Mouse (Mus musculus) adrenal gland, adult (tissue): ENCODE results near the gene Cnn3.

Experiments used
- DNase-seq, 2 experiments: peaks; one replicate each; pipeline ENCODE4 v3.0.0; 2022 to 2023; ENCODE audit warnings: low spot score in 1 of 2; ENCODE audit not compliant: inconsistent age in 2 of 2

Cnn3 gene

DNA sequence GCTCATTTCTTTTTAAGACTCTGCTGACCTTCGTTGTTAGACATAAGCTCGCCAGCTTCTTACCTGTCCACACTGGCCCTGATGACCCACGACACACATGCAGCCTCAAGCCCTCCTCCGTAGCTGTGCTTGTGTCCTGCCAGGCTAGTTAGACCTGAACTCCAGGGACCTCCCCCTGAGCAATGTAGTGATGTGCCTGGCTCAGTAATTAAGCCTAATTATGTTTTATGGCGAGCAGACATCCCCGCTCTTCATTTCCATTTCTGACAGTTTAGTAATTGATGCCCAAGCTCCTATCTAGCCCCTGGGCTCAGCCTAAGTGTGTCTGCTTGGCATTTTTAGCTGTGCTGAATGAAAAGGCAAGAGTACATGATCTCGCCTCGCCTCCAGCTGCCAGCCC lies 22.3 kb downstream of the Cnn3 start:
- DNase-seq: peak in 1 of 2 experiments; percentile 65

DNA sequence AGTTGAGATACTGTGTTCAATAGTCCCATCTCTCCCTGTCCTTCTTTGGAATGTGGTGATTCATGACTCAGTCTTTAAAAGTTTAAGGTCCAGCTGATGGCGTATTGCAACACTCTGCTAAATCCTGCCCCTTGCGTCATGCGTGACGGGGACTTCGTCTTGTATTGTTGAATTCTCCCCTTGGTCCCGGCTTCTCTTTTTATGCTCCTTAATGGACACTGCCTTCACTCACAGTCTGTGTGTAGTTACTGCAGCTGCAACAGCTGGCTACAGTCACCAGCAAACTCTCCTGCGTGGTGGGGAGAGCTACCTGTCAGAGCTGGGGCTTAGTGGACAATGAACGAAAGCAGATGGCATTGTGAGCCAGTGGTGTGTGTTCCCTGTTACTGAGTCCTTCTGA lies 23.2 kb downstream of the Cnn3 start:
- DNase-seq: peak; percentile 81 to 89

DNA sequence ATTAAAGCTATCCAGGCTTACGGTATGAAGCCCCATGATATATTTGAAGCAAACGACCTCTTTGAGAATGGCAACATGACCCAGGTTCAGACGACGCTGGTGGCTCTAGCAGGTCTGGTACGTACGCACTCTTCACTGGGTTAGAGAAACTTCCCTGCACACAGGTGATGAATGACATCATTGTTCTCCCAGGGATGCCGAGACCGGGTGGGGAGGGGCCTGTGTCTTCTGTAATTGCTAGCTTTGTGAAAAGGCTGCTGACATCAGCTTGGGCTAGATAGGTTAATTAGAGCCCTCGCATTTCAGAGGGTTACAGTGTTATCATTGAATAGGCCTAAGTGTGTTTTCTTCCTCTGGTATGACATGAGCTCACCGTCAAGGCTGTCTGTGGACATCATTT lies 25.1 kb downstream of the Cnn3 start:
- DNase-seq: no peak

DNA sequence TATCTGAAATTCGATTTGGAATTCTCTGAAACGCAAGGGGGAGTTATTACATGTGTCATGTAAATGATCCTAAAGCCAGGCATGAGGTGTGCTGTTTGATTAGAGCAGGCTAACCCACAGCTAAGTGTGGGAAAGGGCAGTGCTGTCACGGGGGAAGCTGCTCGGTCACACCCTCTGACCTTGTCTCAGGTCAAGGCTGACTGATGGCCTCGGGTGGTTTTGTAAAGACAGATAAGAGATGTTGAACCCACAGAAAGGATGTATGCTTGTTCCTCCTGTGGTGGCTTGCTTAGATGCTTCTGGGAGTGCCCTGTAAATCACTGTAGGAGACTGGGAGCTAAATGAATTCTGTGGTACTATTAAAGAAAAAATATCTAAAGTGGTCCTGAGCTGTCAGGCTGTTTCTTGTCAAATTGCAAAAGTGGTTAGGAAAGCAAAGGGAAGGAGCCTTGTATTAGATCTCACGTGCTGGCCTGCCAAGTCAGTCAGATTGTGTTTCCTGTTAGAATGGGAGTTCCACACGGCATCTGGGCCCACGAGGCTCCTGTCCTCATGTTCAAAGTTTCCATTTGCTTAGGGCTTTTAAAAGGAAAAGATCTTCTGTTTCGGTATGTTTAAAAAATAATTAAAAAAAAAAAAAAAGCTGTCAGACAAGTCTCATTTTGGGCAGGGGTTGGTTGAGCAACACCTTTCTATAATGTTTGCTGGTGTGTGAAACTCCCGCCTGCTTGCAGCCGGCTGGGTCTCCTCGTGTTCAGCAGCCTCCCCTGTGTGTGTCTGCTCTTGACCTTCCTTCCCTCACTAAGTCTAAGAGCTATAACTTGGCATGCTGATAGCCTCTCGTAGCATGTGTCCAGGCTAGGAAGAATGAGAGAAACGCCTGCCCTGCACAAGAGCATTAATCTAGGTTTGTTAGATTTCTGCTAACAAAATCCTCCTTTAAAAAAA lies 32.5 kb downstream of the Cnn3 start:
- DNase-seq: peak in 1 of 2 experiments; percentile 66

DNA sequence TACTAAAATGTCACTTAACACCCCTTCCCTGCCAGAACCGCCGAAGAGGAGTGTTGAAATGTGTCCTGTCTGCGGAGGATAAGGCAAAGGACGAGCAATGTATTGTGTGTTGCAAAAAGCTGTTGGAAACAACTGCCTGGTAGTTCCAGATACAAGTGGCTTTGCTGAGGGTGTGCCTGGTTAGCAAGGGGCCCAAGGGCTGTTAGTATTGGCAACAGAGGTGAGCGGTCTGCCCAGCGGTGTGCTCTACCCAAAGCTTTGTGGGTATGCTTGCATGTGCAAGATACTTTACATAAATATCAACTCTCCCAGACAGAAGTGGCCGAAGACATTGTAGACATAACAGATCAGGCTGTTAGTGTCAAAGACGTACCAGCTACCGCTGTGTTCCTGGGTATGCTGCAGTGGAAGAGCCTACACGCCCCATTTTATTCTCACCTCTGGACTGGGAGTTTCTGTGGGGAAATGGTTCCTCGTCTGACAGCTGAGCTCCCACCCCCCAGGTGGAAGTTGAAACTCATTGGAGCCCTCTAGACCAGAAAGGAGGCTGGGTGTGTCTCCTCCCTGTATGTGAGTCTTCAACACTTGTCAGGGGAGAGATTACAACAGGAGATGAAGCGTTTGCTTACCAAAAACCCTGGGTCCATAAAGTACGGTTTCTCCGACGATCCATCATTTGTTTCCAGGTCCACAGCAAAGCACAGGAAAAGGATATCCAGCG lies 34.3 kb downstream of the Cnn3 start:
- no peak for DNase-seq

DNA sequence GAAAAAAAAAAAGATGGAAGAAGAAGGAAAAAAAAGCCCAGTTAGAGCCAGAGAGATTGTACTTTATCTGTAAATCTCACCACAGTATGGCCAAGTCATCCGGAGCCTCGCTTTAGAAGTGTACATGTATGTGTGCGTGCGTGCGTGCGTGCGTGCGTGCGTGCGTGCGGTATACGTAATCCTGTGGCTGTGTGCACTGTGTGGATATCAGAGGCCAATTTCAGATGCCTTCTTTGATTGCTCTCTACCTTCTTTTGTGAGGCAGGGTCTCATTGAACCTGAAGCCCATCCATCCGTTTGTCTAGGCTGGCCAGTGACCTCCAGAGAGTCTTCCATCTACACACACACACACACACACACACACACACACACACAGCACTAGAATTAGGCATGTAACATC lies 35.2 kb downstream of the Cnn3 start:
- no peak for DNase-seq

DNA sequence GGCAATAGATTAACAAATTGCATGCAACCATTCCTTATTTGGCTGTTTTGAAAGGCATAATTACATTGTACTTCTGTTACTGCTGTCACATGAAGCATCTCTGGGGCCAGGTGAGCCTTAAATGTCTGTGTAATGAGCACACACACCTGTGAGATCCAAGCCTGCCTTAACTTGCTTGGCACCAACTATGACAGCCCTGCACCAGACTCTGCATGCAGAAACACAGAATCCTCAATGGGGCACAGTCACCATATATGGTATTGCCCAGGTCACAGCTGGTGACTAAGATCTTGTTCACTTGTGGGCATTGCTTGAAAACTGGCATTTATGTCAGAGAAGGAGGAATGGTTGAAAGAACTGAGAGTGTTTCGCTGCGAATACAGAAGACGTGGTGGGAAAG lies 36.5 kb downstream of the Cnn3 start:
- no peak for DNase-seq

DNA sequence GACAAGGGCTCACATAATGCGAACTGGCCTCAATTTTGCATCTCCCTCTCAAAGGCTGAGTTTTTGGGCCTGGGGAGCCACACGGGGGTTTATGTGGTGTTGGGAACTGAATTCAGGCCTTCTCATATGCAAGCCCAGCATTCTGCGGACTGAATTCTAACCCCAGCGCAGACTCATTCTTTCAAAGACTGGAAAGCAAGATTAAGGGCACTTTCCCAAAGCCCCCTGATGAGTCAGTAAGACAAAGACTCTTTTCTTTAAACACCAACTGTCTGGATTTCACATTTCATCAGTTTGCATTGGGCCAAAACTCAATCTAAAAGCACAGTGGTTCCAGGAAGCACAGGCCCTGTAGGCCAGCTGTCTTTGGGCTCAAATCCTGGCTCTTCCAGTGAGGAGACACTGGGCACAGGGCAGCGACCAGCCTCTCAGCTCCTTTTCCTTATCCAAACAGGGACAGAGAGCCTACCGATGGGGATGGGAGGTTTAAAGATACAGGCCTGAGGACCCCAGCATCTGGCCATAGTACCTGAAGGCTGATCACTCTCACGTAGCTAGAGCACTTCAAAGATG lies 38.5 kb downstream of the Cnn3 start:
- DNase-seq: no peak

DNA sequence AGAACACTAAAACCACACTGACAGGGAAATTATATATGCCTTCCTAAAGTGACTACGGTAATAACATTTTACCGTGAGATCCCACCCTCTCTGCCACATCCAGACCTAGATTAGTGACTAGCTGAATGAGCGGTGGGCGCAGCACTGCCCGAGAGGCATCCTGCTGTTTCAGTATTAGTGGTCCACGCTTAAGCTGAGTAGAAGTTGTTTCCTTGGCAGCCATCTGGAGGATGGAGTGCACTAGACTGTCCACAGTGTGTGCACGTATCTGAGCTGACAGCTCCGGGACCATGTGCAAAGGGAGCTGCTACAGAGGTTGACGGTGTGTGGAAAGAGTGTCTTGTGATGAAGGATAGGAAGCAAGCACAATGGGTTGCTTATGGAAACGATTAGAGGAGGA lies 39.5 kb downstream of the Cnn3 start:
- no peak for DNase-seq

DNA sequence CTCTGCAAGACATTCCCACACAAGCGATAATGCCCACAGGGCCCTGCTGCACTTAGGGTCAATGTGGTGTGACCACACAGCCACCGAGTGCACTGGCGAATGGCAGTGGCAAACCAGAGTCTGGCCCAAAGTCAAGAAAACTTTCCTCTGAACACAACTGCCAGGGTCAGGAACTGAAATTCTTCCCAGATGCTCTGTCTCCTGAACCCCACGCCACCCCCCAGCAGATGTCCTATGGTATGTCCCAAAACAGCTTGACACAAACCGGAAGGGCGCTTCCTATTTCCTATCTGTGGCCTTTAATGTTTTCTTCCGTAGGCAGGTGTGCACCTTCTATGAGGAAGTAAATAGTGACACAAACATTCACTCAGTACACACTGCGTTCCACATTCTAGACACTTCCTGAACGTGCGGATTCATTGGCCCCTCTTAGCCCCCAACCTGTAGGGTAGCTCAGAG lies 40.8 kb downstream of the Cnn3 start:
- no peak for DNase-seq

DNA sequence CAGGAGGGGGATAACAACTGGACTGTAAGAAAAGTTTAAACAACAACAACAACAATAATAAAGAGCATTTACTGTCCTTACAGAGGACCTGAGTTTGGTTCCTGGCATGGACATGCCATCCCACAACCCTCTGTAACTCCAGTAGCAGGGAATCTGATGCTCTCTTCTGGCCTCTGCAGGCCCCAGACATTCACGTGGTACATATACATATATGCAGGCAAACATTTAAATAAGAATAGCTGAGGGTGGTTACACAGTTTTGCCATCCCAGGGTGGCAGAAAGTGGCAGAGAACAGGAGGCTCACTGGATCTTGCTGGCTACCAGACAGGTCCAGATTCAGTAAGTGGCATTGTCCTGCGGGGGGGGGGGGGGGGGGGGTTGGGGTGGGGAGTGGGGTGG lies 41.8 kb downstream of the Cnn3 start:
- DNase-seq: no peak

DNA sequence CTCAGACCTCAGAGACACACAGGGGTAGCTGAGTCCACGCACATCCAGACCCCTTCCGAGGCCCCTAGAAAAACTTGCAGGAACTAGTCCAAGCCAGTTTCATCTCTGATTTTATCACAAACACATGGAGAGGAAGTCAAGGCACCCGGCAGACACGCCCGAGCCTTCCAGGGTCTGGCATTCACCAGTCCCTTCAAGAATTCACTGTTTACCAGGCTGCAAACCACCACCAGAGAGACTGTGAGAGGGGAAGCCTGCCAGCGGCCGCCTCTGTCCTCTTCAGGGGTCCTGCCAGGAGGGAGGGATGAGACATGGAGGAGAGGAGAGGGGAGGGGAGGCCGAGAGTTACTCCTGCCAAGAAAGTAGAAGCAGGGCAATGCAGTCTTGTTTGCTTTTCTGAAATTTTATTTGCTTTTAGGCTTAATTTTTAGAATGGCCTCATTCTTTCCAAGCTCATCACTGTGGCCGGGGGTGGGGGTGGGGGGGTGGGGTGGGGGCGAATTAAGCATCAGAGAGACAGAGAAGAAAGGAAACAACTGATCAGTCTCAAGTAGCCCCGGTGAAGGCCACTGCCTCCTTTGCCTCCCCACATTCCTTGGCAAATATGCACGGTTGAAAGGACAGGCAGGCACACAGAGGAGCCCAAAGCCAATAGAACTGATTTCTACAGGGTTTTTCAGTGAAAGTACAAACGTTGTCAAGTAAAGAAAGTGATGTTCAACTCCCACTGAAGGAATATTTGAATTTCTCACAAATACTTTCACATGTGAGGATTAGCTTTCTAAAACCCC lies 43.1 kb downstream of the Cnn3 start:
- DNase-seq: peak in 1 of 2 experiments; percentile 65

DNA sequence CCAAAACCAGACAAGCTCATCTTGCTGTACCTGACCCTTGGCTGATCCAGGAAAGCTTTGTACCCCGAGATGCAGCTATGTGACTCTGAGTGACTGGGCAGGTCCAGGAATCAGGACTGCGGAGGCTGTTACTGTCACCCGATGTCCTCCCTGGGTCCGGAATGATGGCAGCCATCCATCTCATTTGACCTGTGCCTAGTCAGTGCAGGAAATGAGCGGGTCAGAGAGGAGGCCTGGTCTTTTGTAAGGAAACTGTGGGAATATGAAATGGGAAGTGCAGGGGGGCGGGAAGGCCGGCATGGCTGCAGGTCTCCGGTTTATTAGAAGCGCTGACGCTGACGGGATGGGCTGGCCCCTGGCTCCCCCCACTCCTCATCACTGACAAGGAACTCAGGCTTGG lies 45.4 kb downstream of the Cnn3 start:
- peak in 1 of 2 experiments; percentile 57 for DNase-seq

DNA sequence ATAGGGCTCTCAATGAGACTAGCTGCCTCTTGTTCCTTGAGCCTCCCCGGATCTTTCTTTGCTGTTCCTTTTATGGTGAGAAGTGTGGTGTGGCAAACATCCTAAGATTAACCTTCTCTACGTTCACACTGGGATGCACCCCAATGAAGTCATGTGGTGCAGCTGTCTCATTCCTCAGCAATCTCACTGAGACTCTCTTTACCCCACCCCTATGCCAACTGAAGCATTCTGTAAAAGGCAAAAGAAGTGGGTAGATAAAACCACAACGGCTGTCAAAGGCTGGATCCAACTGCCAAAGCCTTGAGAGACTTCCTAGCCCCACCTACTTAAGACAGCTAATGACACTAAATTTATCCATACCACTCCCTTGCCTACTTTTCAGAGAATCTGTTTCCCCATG lies 48.4 kb downstream of the Cnn3 start:
- no peak for DNase-seq

DNA sequence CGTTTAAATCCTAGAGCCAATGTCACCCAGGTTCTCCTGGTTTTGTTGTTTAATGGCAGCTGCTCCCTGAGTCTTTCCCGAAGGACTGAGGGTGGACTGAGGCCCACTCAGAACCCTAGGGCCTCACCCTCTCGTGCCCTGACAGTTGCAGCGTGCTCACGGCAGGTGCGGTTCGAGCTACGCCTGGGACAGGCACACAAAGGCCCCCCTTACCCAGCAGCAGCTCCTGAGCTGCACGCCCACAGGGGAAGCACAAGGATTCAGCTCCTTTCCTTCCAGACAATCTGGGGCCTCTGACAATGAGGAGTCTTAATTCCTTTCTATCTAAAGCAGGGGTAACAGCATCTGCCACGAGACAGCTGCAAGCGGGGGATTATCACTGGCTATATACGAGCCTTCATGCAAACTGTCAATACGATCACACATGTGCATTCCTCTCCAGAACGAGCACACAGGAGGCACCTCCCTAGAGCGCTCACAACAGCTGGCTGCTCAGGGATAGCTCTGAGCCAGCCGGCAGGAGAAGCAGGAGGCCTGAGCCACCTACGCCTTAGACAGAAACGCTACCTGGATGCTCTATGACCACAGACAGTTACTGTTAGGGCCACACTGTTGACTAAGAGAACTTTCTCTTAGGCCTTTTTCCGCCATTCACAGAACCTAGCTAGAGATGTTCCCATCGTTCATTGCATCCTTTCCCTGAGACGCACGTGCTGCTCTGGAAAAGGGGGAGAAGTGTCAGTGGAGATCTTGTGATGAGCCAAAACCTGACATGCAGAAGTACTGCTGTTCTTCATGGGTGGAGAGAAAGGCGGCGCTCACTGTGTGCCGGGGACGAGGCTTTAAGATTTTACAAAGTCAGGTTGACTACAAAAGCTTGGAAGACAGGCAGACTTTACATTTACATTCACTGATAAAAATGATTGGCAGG lies 54.0 kb downstream of the Cnn3 start:
- DNase-seq: no peak

DNA sequence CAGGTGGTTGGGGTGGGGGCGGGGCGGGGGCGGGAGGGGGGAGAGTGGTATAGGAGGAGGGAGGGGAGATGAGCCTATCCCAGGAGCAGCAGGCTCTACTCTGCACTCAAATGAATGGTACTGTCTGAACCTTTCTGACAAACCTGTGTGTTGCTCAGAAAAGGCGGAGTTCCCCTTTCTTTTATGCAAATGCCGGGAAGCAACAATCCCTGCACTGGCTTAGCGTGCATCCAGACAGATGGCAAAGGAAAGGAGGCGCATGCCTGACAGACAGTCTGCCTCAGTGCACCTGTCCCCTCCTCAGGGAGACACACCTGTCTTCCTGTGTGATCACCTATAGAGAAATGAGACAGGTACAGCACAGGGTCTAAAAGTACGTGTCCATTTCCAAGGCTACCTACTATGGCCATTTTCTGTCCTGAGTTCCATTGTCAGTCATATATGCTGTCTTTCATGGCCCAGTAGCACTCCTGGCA lies 54.7 kb downstream of the Cnn3 start:
- DNase-seq: no peak

DNA sequence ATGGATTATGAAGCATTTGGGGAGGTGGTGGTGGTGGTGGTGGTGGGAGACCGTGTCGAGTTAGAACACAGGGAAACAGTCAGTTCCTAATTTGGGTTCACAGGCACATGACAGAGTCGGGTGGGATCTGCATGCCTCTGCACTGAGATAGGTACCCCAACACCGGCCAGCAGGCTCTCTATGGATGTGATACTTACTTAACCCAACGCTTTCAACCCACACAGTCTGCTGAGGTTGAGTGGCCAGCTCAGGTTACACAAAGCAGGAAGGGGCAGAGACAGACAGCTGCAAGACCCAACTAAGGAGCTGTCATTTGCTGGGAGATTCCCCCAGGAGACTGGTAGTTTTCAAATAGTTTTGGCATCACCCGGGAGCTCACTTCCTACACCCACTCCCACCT lies 55.3 kb downstream of the Cnn3 start:
- DNase-seq: no peak

DNA sequence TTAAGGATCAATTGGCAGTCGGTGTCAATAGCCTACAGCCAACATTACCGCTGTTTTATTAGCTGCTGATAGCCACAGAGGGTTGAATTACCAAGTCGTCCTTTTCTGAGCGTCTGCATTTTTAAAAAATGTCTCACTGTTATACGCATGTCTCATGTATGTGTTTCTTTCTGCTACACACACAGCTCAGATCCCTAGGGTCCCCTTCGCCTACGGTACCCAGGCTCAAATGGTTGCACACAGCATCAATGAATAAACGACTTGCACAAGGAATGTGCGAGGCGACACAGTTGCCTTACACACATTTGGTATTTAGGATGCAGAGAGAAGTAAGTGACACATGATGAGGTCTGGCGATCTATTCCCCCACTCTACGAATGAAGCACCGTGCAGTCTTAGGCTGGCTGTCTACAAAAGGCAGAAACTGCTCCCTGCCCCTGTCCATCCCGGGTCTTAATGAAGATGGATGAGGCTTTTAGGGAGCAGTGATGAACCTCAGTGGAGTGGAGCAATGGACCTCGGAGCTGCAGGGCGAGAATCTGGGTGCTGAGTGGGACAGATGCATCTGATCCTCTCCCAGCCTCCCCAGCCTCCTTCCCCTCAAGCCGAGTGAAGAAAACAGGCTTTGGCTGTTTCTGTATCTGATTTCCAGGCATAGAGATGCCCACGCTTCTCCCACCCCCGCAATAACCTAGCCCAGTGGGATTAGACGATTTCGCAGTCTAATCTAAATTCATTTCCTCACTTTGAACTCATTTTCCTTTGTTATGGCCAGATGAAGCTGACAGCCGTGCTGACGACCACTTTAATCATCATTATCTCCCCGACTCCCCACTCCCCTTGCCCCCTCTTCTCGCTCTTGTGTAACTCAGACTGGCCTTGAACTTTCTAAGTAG lies 57.2 kb downstream of the Cnn3 start:
- DNase-seq: peak; percentile 49 to 77

DNA sequence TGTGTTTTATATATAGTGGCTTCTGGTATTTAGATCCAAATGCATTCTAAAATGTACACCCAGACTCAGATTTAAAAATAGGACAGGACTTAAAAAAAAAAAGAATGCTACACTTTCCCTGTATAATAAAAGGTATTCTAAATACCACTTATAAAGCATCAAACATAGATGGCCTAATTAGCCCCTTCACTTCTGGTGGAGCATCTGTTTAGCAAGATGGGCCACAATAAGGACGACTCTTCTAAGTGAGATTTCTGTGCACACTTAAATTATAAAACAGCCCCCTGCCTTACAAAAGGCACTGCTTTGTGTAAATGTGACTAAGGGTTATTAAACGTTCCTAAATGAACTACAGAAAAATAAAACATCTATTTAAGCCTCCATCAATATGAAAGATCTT lies 58.9 kb downstream of the Cnn3 start:
- no peak for DNase-seq
